Mouse (Mus musculus): ENCODE results near the gene Fanci. TPM values are rescaled to one million over a fixed set of nuclear protein-coding genes. Genes with fewer than 3 reads are reported as not detected.

Fanci gene
- 17.4 and 21.4 TPM in 2 replicates for polyA plus RNA-seq (2014; fragmentation: Nextera tagmentation; extraction: Ambion mirVana)

GRCm38 (mm10) chr7:79391883-79392649 lies at the start of gene Fanci:
Gene Fanci, plus strand, starts transcription at chr7:79391929.
- Histone ChIP-seq H3K4me1 (ENCODE audit: control insufficient read depth, insufficient read depth, low read length) (no peaks in the 10 kb centered on the region), H3K27me3 (ENCODE audit: control insufficient read depth, insufficient read depth, low read length) (no peaks in the 10 kb centered on the region), H3K9ac (replicated peaks; ENCODE audit: low read length) (peak within 1 kb of the TSS; percentile 74), H3K36me3 (replicated peaks; ENCODE audit: control insufficient read depth, insufficient read depth, low read depth, low read length) (no peaks in the 10 kb centered on the region), H3K27ac (replicated peaks; ENCODE audit: low read depth, low read length) (peak within 1 kb of the TSS; percentile 72), H3K9me3 (replicated peaks; ENCODE audit: control insufficient read depth, low read length) (no peaks in the 10 kb centered on the region), H3K4me2 (ENCODE audit: low read depth, low read length) (peak within 1 kb of the TSS; percentile 91), H3K4me3 (ENCODE audit: low read depth, low read length) (peak within 1 kb of the TSS; percentile 61)
- WGBS, result under 1% methylated on average over 44 of the region's 44 CpGs
- ATAC-seq (replicated peaks; ENCODE audit: insufficient number of reproducible peaks, low FRiP score, low TSS enrichment, low read depth), result peak; percentile 95
- peak; percentile 98 for DNase-seq (ENCODE audit: low spot score)

DNA sequence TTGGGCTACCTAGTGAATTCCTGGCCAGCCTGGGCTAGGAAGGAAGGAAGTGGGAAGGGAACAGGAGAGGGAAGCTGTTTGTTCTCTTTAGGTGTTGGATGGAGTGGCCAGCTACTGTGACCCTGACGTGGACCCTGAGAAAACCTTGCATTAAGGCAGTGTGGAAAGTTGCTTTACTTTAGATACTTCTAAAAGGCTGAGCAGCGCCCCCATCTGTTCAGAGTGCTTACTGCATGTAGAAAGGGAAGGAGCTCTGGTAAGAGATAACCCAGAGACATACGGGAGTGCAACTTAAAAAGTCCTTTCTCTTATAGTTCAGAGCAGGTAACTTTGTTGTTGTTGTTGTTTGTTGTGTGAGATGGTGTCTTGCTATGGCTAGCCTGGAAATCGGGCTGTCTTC lies 45.8 kb upstream of the Fanci start:
- Histone ChIP-seq H3K9ac (replicated peaks; ENCODE audit: low read length) (no peak overlapping the region), H3K4me1 (ENCODE audit: control insufficient read depth, insufficient read depth, low read length) (no peaks in the 10 kb centered on the region), H3K27me3 (ENCODE audit: control insufficient read depth, insufficient read depth, low read length) (no peaks in the 10 kb centered on the region), H3K4me3 (ENCODE audit: low read depth, low read length) (no peak overlapping the region), H3K9me3 (replicated peaks; ENCODE audit: control insufficient read depth, low read length) (no peaks in the 10 kb centered on the region), H3K27ac (replicated peaks; ENCODE audit: low read depth, low read length) (no peak overlapping the region), H3K36me3 (replicated peaks; ENCODE audit: control insufficient read depth, insufficient read depth, low read depth, low read length) (no peaks in the 10 kb centered on the region), H3K4me2 (ENCODE audit: low read depth, low read length) (no peak overlapping the region)
- 59% methylated on average over 4 of the region's 4 CpGs for WGBS
- DNase-seq (ENCODE audit: low spot score) (peak; percentile 74), ATAC-seq (replicated peaks; ENCODE audit: insufficient number of reproducible peaks, low FRiP score, low TSS enrichment, low read depth) (no peak)

GRCm38 (mm10) chr7:79346555-79347075 lies 45.1 kb upstream of the Fanci start:
- WGBS, result 76% methylated on average over 8 of the region's 8 CpGs
- H3K27ac ChIP-seq (replicated peaks; ENCODE audit: low read depth, low read length), result no peak overlapping the region
- ATAC-seq (replicated peaks; ENCODE audit: insufficient number of reproducible peaks, low FRiP score, low TSS enrichment, low read depth) (no peak), DNase-seq (ENCODE audit: low spot score) (no peak)
- H3K9ac ChIP-seq (replicated peaks; ENCODE audit: low read length), result no peak overlapping the region
- H3K4me1 ChIP-seq (ENCODE audit: control insufficient read depth, insufficient read depth, low read length), result no peaks in the 10 kb centered on the region
- no peak overlapping the region for H3K4me2 ChIP-seq (ENCODE audit: low read depth, low read length)
- no peaks in the 10 kb centered on the region for H3K36me3 ChIP-seq (replicated peaks; ENCODE audit: control insufficient read depth, insufficient read depth, low read depth, low read length)
- H3K9me3 ChIP-seq (replicated peaks; ENCODE audit: control insufficient read depth, low read length), result no peaks in the 10 kb centered on the region
- no peaks in the 10 kb centered on the region for H3K27me3 ChIP-seq (ENCODE audit: control insufficient read depth, insufficient read depth, low read length)
- no peak overlapping the region for H3K4me3 ChIP-seq (ENCODE audit: low read depth, low read length)

- Histone ChIP-seq H3K4me1 (ENCODE audit: control insufficient read depth, insufficient read depth, low read length) (no peaks in the 10 kb centered on the region), H3K4me2 (ENCODE audit: low read depth, low read length) (no peak overlapping the region), H3K9ac (replicated peaks; ENCODE audit: low read length) (no peak overlapping the region), H3K4me3 (ENCODE audit: low read depth, low read length) (no peak overlapping the region), H3K36me3 (replicated peaks; ENCODE audit: control insufficient read depth, insufficient read depth, low read depth, low read length) (no peaks in the 10 kb centered on the region), H3K27ac (replicated peaks; ENCODE audit: low read depth, low read length) (no peak overlapping the region), H3K27me3 (ENCODE audit: control insufficient read depth, insufficient read depth, low read length) (no peaks in the 10 kb centered on the region), H3K9me3 (replicated peaks; ENCODE audit: control insufficient read depth, low read length) (no peaks in the 10 kb centered on the region)
- ATAC-seq (replicated peaks; ENCODE audit: insufficient number of reproducible peaks, low FRiP score, low TSS enrichment, low read depth) (no peak), DNase-seq (ENCODE audit: low spot score) (no peak)
- 80% methylated on average over 13 of the region's 13 CpGs for WGBS
Observed at GRCm38 (mm10) chr7:79347108-79347813, 44.5 kb upstream of the Fanci start.

DNA sequence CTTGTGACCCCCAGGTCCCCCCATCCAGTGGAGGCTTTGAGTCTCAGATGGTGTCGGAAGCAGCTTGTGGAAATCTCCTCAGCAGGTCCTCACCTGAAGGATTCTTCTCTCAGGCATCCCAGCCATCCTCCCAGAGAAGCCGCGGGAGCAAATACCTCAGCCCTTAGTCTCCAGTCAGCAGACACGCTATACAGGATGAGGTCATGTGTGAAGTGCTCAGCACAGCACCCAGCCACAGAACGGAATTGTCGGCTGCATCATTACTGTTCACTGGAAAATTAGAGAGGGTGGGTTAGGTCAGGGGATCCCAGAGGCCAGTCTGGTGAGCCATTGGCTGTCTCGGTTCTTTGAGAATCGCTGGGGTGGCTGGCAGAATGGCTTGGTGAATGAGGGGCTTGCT lies 42.9 kb upstream of the Fanci start:
- no peaks in the 10 kb centered on the region for H3K36me3 ChIP-seq (replicated peaks; ENCODE audit: control insufficient read depth, insufficient read depth, low read depth, low read length)
- H3K4me3 ChIP-seq (ENCODE audit: low read depth, low read length), result no peak overlapping the region
- H3K4me1 ChIP-seq (ENCODE audit: control insufficient read depth, insufficient read depth, low read length), result no peaks in the 10 kb centered on the region
- H3K9ac ChIP-seq (replicated peaks; ENCODE audit: low read length), result no peak overlapping the region
- no peak overlapping the region for H3K4me2 ChIP-seq (ENCODE audit: low read depth, low read length)
- DNase-seq (ENCODE audit: low spot score) (no peak), ATAC-seq (replicated peaks; ENCODE audit: insufficient number of reproducible peaks, low FRiP score, low TSS enrichment, low read depth) (no peak)
- no peaks in the 10 kb centered on the region for H3K9me3 ChIP-seq (replicated peaks; ENCODE audit: control insufficient read depth, low read length)
- no peak overlapping the region for H3K27ac ChIP-seq (replicated peaks; ENCODE audit: low read depth, low read length)
- WGBS, result 86% methylated on average over 8 of the region's 8 CpGs
- H3K27me3 ChIP-seq (ENCODE audit: control insufficient read depth, insufficient read depth, low read length), result no peaks in the 10 kb centered on the region

- no peak overlapping the region for H3K9ac ChIP-seq (replicated peaks; ENCODE audit: low read length)
- peaks cover 4% of the 10 kb centered on the region for H3K36me3 ChIP-seq (replicated peaks; ENCODE audit: control insufficient read depth, insufficient read depth, low read depth, low read length)
- no peaks in the 10 kb centered on the region for H3K27me3 ChIP-seq (ENCODE audit: control insufficient read depth, insufficient read depth, low read length)
- H3K4me2 ChIP-seq (ENCODE audit: low read depth, low read length), result no peak overlapping the region
- no peaks in the 10 kb centered on the region for H3K9me3 ChIP-seq (replicated peaks; ENCODE audit: control insufficient read depth, low read length)
- DNase-seq (ENCODE audit: low spot score) (peak; percentile 87), ATAC-seq (replicated peaks; ENCODE audit: insufficient number of reproducible peaks, low FRiP score, low TSS enrichment, low read depth) (peak; percentile 15; the same call in 1 of the 2 replicates)
- H3K4me1 ChIP-seq (ENCODE audit: control insufficient read depth, insufficient read depth, low read length), result no peaks in the 10 kb centered on the region
- H3K27ac ChIP-seq (replicated peaks; ENCODE audit: low read depth, low read length), result no peak overlapping the region
- WGBS, result 31% methylated on average over 12 of the region's 12 CpGs
- no peak overlapping the region for H3K4me3 ChIP-seq (ENCODE audit: low read depth, low read length)
Observed at GRCm38 (mm10) chr7:79349738-79350386, 41.9 kb upstream of the Fanci start.

GRCm38 (mm10) chr7:79358350-79359182 lies 33.2 kb upstream of the Fanci start:
- Histone ChIP-seq H3K9ac (replicated peaks; ENCODE audit: low read length) (no peak overlapping the region), H3K4me2 (ENCODE audit: low read depth, low read length) (no peak overlapping the region), H3K9me3 (replicated peaks; ENCODE audit: control insufficient read depth, low read length) (no peaks in the 10 kb centered on the region), H3K27me3 (ENCODE audit: control insufficient read depth, insufficient read depth, low read length) (no peaks in the 10 kb centered on the region), H3K27ac (replicated peaks; ENCODE audit: low read depth, low read length) (no peak overlapping the region), H3K4me3 (ENCODE audit: low read depth, low read length) (no peak overlapping the region), H3K4me1 (ENCODE audit: control insufficient read depth, insufficient read depth, low read length) (no peaks in the 10 kb centered on the region), H3K36me3 (replicated peaks; ENCODE audit: control insufficient read depth, insufficient read depth, low read depth, low read length) (peaks cover 9% of the 10 kb centered on the region)
- ATAC-seq (replicated peaks; ENCODE audit: insufficient number of reproducible peaks, low FRiP score, low TSS enrichment, low read depth) (no peak), DNase-seq (ENCODE audit: low spot score) (no peak)
- 83% methylated on average over 15 of the region's 15 CpGs for WGBS
